Mouse (Mus musculus) kidney, postnatal 0 days (tissue): ENCODE results near the gene Lgals3bp. TPM values are rescaled to one million over a fixed set of nuclear protein-coding genes. Genes with fewer than 3 reads are reported as not detected.
"Not testable (repeated sequence)": the region's sequence is repeated elsewhere in the genome, so short reads cannot be mapped to it uniquely, and the experiment has no call there.

ENCODE experiments used
- ATAC-seq: fragments of 200-750 bp; cut with Nextera tagmentation; replicated peaks from 2 replicates; pipeline ENCODE4 v1.8.0; 2017; ENCODE audit warnings: low read depth, moderate number of reproducible peaks, moderate TSS enrichment, moderate library complexity; ENCODE audit not compliant: low FRiP score
- DNase-seq: peaks from one replicate; pipeline ENCODE4 v3.0.0-alpha.2; 2016; ENCODE audit warnings: low spot score
- H3K27ac ChIP-seq: fragments of 300-500 bp; sonication (generic); 2 replicates; pipeline ENCODE4 v1.5.1; 2014; ENCODE audit warnings: mild to moderate bottlenecking
- H3K27me3 ChIP-seq: fragments of 300-500 bp; sonication (generic); 2 replicates; pipeline ENCODE4 v1.6.1; 2014; ENCODE audit warnings: low read length, mixed read lengths; ENCODE audit not compliant: insufficient read depth
- H3K36me3 ChIP-seq: fragments of 300-500 bp; sonication (generic); 2 replicates; pipeline ENCODE4 v1.6.1; 2014; ENCODE audit warnings: low read length, mixed read lengths; ENCODE audit not compliant: insufficient read depth
- H3K4me1 ChIP-seq: fragments of 300-500 bp; sonication (generic); replicated peaks from 2 replicates; pipeline ENCODE4 v1.6.1; 2014; ENCODE audit warnings: antibody characterized with exemption, low read length, mixed read lengths; ENCODE audit not compliant: insufficient read depth
- H3K4me2 ChIP-seq: fragments of 300-500 bp; sonication (generic); 2 replicates; pipeline ENCODE4 v1.6.1; 2014; ENCODE audit warnings: mild to moderate bottlenecking, low read length, moderate library complexity, mixed read lengths
- H3K4me3 ChIP-seq: fragments of 300-500 bp; sonication (generic); replicated peaks from 2 replicates; pipeline ENCODE4 v1.5.1; 2014; ENCODE audit warnings: low read depth, low read length
- H3K9ac ChIP-seq: fragments of 300-500 bp; sonication (generic); 2 replicates; pipeline ENCODE4 v1.6.1; 2014; ENCODE audit warnings: low read depth, low read length
- H3K9me3 ChIP-seq: fragments of 300-500 bp; sonication (generic); replicated peaks from 2 replicates; pipeline ENCODE4 v1.6.1; 2016; ENCODE audit warnings: low read length, inconsistent platforms, mixed read lengths
- CTCF ChIP-seq: IDR thresholded peaks from 2 replicates; pipeline ENCODE4 v1.5.1; 2016; ENCODE audit warnings: antibody characterized with exemption, low read depth, mild to moderate bottlenecking, moderate library complexity
- WGBS: fragments of 180-500 bp; shearing (Covaris S2); extraction: QIAGEN DNeasy Blood & Tissue Kit; methylation state at CpG from one replicate; pipeline ENCODE4 v1.1.7; 2014; 5-methylcytosine and 5-hydroxymethylcytosine counted together
- polyA plus RNA-seq: library from polyadenylated mRNA; unstranded; fragments of >200 nt; fragmentation: Nextera tagmentation; extraction: Ambion mirVana; gene quantifications from 2 replicates; pipeline ENCODE4 v1.2.1, GENCODE M21; 2015

Gene Lgals3bp
- polyA plus RNA-seq, 1 experiment from 2014 or later, result 80.3 TPM

GRCm38 (mm10) chr11:118378656-118379055 is 23.2 kb downstream of the Lgals3bp start:
- Histone ChIP-seq H3K9me3 (no peaks in the 10 kb centered on the region), H3K4me1 (no peaks in the 10 kb centered on the region; the same call in 1 of the 2 replicates), H3K36me3 (no peaks in the 10 kb centered on the region), H3K9ac (no peak overlapping the region), H3K27me3 (no peaks in the 10 kb centered on the region), H3K4me2 (no peak overlapping the region), H3K27ac (no peak overlapping the region), H3K4me3 (no peak overlapping the region)
- 76% methylated on average over 6 of the region's 6 CpGs for WGBS
- DNase-seq (no peak), ATAC-seq (no peak)
- TF ChIP-seq CTCF, result no peak

- not testable (repeated sequence) for H3K9ac ChIP-seq, H3K4me3 ChIP-seq, H3K27ac ChIP-seq, H3K9me3 ChIP-seq, H3K36me3 ChIP-seq, ATAC-seq, H3K27me3 ChIP-seq, H3K4me2 ChIP-seq, DNase-seq, H3K4me1 ChIP-seq
Observed at GRCm38 (mm10) chr11:118376323-118376722, 25.6 kb downstream of the Lgals3bp start.

GRCm38 (mm10) chr11:118375881-118376280 is 26.0 kb downstream of the Lgals3bp start:
- H3K27ac ChIP-seq, result no peak overlapping the region
- TF ChIP-seq CTCF, result no peak
- no peaks in the 10 kb centered on the region for H3K9me3 ChIP-seq
- H3K27me3 ChIP-seq, result no peaks in the 10 kb centered on the region
- no peak overlapping the region for H3K4me2 ChIP-seq
- peak; percentile 69 for DNase-seq
- H3K4me1 ChIP-seq, result no peaks in the 10 kb centered on the region; the same call in 1 of the 2 replicates
- ATAC-seq, result no peak
- no peak overlapping the region for H3K4me3 ChIP-seq
- no peaks in the 10 kb centered on the region for H3K36me3 ChIP-seq
- WGBS, result 33% methylated on average over 5 of the region's 5 CpGs
- no peak overlapping the region for H3K9ac ChIP-seq

- no peak for ATAC-seq
Observed at GRCm38 (mm10) chr11:118375461-118375860, 26.4 kb downstream of the Lgals3bp start.

GRCm38 (mm10) chr11:118375006-118375405 is 26.9 kb downstream of the Lgals3bp start:
- H3K4me1 ChIP-seq, result no peaks in the 10 kb centered on the region; the same call in 1 of the 2 replicates
- H3K4me3 ChIP-seq, result no peak overlapping the region
- H3K27me3 ChIP-seq, result no peaks in the 10 kb centered on the region
- H3K36me3 ChIP-seq, result no peaks in the 10 kb centered on the region
- ATAC-seq (no peak), DNase-seq (no peak)
- peak; percentile 31; the same call in 1 of the 2 replicates for TF ChIP-seq CTCF
- H3K9me3 ChIP-seq, result no peaks in the 10 kb centered on the region
- no peak overlapping the region for H3K27ac ChIP-seq
- no peak overlapping the region for H3K9ac ChIP-seq
- H3K4me2 ChIP-seq, result no peak overlapping the region

More at GRCm38 (mm10) chr11:118375461-118375860, 26.4 kb downstream of the Lgals3bp start:
- Histone ChIP-seq H3K4me3 (no peak overlapping the region), H3K27ac (no peak overlapping the region), H3K4me1 (no peaks in the 10 kb centered on the region; the same call in 1 of the 2 replicates), H3K27me3 (no peaks in the 10 kb centered on the region), H3K4me2 (no peak overlapping the region), H3K9me3 (no peaks in the 10 kb centered on the region), H3K36me3 (no peaks in the 10 kb centered on the region), H3K9ac (no peak overlapping the region)
- no peak for DNase-seq
- WGBS, result 72% methylated on average over 8 of the region's 8 CpGs
- TF ChIP-seq CTCF, result no peak

GRCm38 (mm10) chr11:118374506-118374905 is 27.4 kb downstream of the Lgals3bp start:
- Histone ChIP-seq H3K36me3 (no peaks in the 10 kb centered on the region), H3K9ac (no peak overlapping the region), H3K27ac (no peak overlapping the region), H3K27me3 (no peaks in the 10 kb centered on the region), H3K4me1 (no peaks in the 10 kb centered on the region; the same call in 1 of the 2 replicates), H3K9me3 (no peaks in the 10 kb centered on the region), H3K4me3 (no peak overlapping the region), H3K4me2 (no peak overlapping the region)
- 67% methylated on average over 5 of the region's 5 CpGs for WGBS
- DNase-seq (no peak), ATAC-seq (no peak)
- TF ChIP-seq CTCF, result no peak

- no peak overlapping the region for H3K27ac ChIP-seq
- 61% methylated on average over 7 of the region's 7 CpGs for WGBS
- no peak for TF ChIP-seq CTCF
- H3K27me3 ChIP-seq, result no peaks in the 10 kb centered on the region
- H3K4me2 ChIP-seq, result no peak overlapping the region
- H3K9me3 ChIP-seq, result no peaks in the 10 kb centered on the region
- no peaks in the 10 kb centered on the region; the same call in 1 of the 2 replicates for H3K4me1 ChIP-seq
- H3K4me3 ChIP-seq, result no peak overlapping the region
- ATAC-seq (no peak), DNase-seq (no peak)
- H3K36me3 ChIP-seq, result no peaks in the 10 kb centered on the region
- H3K9ac ChIP-seq, result no peak overlapping the region
Observed at GRCm38 (mm10) chr11:118372641-118373040, 29.3 kb downstream of the Lgals3bp start.
